Mouse (Mus musculus): ENCODE data around the gene Prrc2c.
A peak's percentile ranks its signal among the peaks of the same experiment; 100 is the strongest.
"Not testable (repeated sequence)": the region's sequence is repeated elsewhere in the genome, so short reads cannot be mapped to it uniquely, and the experiment has no call there.

The Prrc2c gene

GRCm38 (mm10) chr1:162740401-162740835 is at the start of gene Prrc2c:
Gene Prrc2c (minus strand): TSS chr1:162740556.
- DNase-seq (ENCODE audit: low spot score in 2 of 2) = peak; percentile 96 to 97

GRCm38 (mm10) chr1:162785222-162785621 is 44.9 kb upstream of the Prrc2c start:
- DNase-seq (ENCODE audit: low spot score in 2 of 2) = no peak

GRCm38 (mm10) chr1:162783669-162784248 is 43.4 kb upstream of the Prrc2c start:
- DNase-seq (ENCODE audit: low spot score in 2 of 2) = no peak

- DNase-seq (ENCODE audit: low spot score in 2 of 2) = not testable (repeated sequence)
These were observed 40.7 kb upstream of the Prrc2c start for GRCm38 (mm10) chr1:162781035-162781434.

- no peak for DNase-seq (ENCODE audit: low spot score in 2 of 2)
These were observed 37.7 kb upstream of the Prrc2c start for GRCm38 (mm10) chr1:162777943-162778538.

- DNase-seq (ENCODE audit: low spot score in 2 of 2) = no peak
These were observed 33.3 kb upstream of the Prrc2c start for GRCm38 (mm10) chr1:162773661-162774060.

GRCm38 (mm10) chr1:162771617-162772360 is 31.4 kb upstream of the Prrc2c start:
- no peak for DNase-seq (ENCODE audit: low spot score in 2 of 2)

- no peak for DNase-seq (ENCODE audit: low spot score in 2 of 2)
These were observed 11.7 kb upstream of the Prrc2c start for GRCm38 (mm10) chr1:162752009-162752408.

- no peak for DNase-seq (ENCODE audit: low spot score in 2 of 2)
These were observed 9.3 kb upstream of the Prrc2c start for GRCm38 (mm10) chr1:162749607-162750006.

GRCm38 (mm10) chr1:162748761-162749160 is 8.4 kb upstream of the Prrc2c start:
- no peak for DNase-seq (ENCODE audit: low spot score in 2 of 2)

GRCm38 (mm10) chr1:162739831-162740394 is 443 bp downstream of the Prrc2c start:
- DNase-seq (ENCODE audit: low spot score in 2 of 2) = peak; percentile 41 to 44

- peak in 1 of 2 experiments; percentile 20 for DNase-seq (ENCODE audit: low spot score in 2 of 2)
These were observed 950 bp downstream of the Prrc2c start for GRCm38 (mm10) chr1:162739406-162739805.

GRCm38 (mm10) chr1:162738472-162738871 is 1.9 kb downstream of the Prrc2c start:
- no peak for DNase-seq (ENCODE audit: low spot score in 2 of 2)

- no peak for DNase-seq (ENCODE audit: low spot score in 2 of 2)
These were observed 5.3 kb downstream of the Prrc2c start for GRCm38 (mm10) chr1:162735084-162735483.

- DNase-seq (ENCODE audit: low spot score in 2 of 2) = no peak
These were observed 6.1 kb downstream of the Prrc2c start for GRCm38 (mm10) chr1:162734283-162734682.

- no peak for DNase-seq (ENCODE audit: low spot score in 2 of 2)
These were observed 8.3 kb downstream of the Prrc2c start for GRCm38 (mm10) chr1:162732041-162732440.

GRCm38 (mm10) chr1:162729436-162729835 is 10.9 kb downstream of the Prrc2c start:
- no peak for DNase-seq (ENCODE audit: low spot score in 2 of 2)

GRCm38 (mm10) chr1:162727981-162728380 is 12.4 kb downstream of the Prrc2c start:
- peak; percentile 37 to 39 for DNase-seq (ENCODE audit: low spot score in 2 of 2)

GRCm38 (mm10) chr1:162723610-162724009 is 16.7 kb downstream of the Prrc2c start:
- no peak for DNase-seq (ENCODE audit: low spot score in 2 of 2)

GRCm38 (mm10) chr1:162720645-162721044 is 19.7 kb downstream of the Prrc2c start:
- no peak for DNase-seq (ENCODE audit: low spot score in 2 of 2)

- no peak for DNase-seq (ENCODE audit: low spot score in 2 of 2)
These were observed 39.8 kb downstream of the Prrc2c start for GRCm38 (mm10) chr1:162700389-162701066.

- DNase-seq (ENCODE audit: low spot score in 2 of 2) = no peak
These were observed 42.5 kb downstream of the Prrc2c start for GRCm38 (mm10) chr1:162697866-162698265.

All from spleen, postnatal 36 days (tissue).